Mouse (Mus musculus) cortical plate, adult 2 months (tissue): ENCODE data around the gene Plb1.

ENCODE experiments used
- CTCF ChIP-seq: fragments of 200-500 bp; IDR thresholded peaks from 2 replicates; pipeline ENCODE4 v1.5.1; 2011; ENCODE audit warnings: mild to moderate bottlenecking, control low read depth, low read length; ENCODE audit not compliant: insufficient read depth; ENCODE audit errors: extremely low read depth
- POLR2A ChIP-seq: fragments of 200-500 bp; IDR thresholded peaks from 2 replicates; pipeline ENCODE4 v1.6.1; 2011; ENCODE audit warnings: mild to moderate bottlenecking, low read length, control low read depth; ENCODE audit not compliant: insufficient read depth; ENCODE audit errors: extremely low read depth

DNA sequence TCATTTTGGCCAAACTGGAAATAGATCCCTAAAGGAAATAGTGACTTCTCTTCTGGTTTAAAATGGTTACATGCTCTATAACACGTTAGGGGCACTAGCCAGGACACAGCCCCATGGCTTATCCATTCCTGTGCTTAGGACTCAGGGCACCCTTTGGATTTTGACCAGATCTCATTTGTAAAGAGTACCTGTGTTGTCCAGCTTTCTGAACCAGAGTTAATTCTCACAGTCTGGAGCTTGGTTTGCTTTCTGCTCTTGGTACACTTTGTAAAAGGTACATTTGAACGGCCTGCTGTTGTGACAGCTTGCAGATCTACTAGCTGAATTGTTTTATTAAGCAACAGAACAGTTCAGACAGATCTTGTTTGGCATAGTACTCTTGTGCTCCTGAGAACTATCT lies 25.8 kb upstream of the Plb1 start:
- TF ChIP-seq CTCF (no peak), POLR2A (no peak)
